Mouse (Mus musculus): Measurements from ENCODE around the gene Brms1l. TPM values are rescaled to one million over a fixed set of nuclear protein-coding genes. Genes with fewer than 3 reads are reported as not detected.

Brms1l gene
- polyA plus RNA-seq, 1 experiment from 2014 or later = 49.8 TPM

Small RNA genes within 50 kb of the gene (microRNA-seq; reads per million reads assigned to microRNA genes)
- 2.3 reads per million, percentile 2 among the genes with 10 or more reads in this experiment for gene Gm23394

Other genes starting within 250 kb of the Brms1l start
- gene Insm2, start 236.9 kb upstream of the Brms1l start, polyA plus RNA-seq (2016; fragmentation: Nextera tagmentation; extraction: Ambion mirVana) = not detected in 2 replicates
- gene Ralgapa1, start 15.2 kb upstream of the Brms1l start, polyA plus RNA-seq (2016; fragmentation: Nextera tagmentation; extraction: Ambion mirVana) = 20.2 and 20.4 TPM in 2 replicates